ENCODE assay signal across 9 mouse cellular contexts in the genomic region with DNA sequence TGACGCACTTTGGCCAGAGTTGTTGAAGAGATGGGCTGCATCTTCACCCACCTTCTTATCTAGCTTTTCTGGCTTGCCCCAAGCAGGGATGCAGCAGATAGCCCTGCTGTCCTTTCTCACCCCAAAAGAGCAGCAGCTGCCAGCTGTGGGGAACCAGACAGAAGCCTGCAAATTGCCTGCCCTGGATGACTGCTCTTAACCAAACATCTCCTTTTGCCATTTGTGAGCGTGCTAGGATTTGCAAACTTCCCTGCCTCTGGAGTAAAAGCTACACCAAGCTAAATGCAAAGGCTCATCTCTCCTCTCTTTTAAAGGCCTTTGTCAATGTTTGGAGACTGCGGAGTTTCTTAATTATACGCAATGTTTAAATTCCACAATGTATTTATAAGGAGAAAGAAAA.
DNase-seq lines count a peak whose midpoint lies in the region; ATAC-seq and TF ChIP-seq lines count a peak whose summit lies in the region.
"Had no signal": no experiment of that assay in that cellular context is flagged by ENCODE, and none has a peak within 500 bp of the region (broad histone marks: within the 10 kb centered on the region; RNA-seq: fewer than 3 reads in every experiment).

No protein-coding gene starts in this region.

- peaks cover 20% of the 10 kb centered on the region for H3K27me3 ChIP-seq in midbrain, embryonic 10.5 days (ENCODE audit: low read depth, poor library complexity, severe bottlenecking)
- H3K27me3 ChIP-seq in midbrain, embryonic 16.5 days (ENCODE audit: control insufficient read depth, insufficient read depth, low read depth, low read length), result no peaks in the 10 kb centered on the region
- no peaks in the 10 kb centered on the region for H3K27me3 ChIP-seq in kidney, postnatal 0 days (ENCODE audit: insufficient read depth, low read length)
- H3K27me3 ChIP-seq in neural tube, embryonic 15.5 days (replicated peaks), result peaks cover 11% of the 10 kb centered on the region; the same call in 1 of the 2 replicates

- WGBS in midbrain, embryonic 10.5 days, result 52% methylated on average over 4 of the region's 4 CpGs
- 62% methylated on average over 4 of the region's 4 CpGs for WGBS in midbrain, embryonic 16.5 days
- WGBS in kidney, postnatal 0 days, result 44% methylated on average over 4 of the region's 4 CpGs
- WGBS in neural tube, embryonic 15.5 days, result 68% methylated on average over 4 of the region's 4 CpGs

- no peak for ATAC-seq in midbrain, embryonic 16.5 days
- ATAC-seq in kidney, postnatal 0 days (replicated peaks; ENCODE audit: low FRiP score, low read depth), result no peak
- ATAC-seq in neural tube, embryonic 15.5 days (ENCODE audit: low FRiP score), result no peak

- peak; percentile 4 for DNase-seq in embryo, embryonic 10 days (ENCODE audit: low spot score)
- no peak for DNase-seq in embryo, embryonic 9.5 days (ENCODE audit: extremely low spot score)
- DNase-seq in midbrain, embryonic 10.5 days (ENCODE audit: low spot score), result no peak
- no peak for DNase-seq in kidney, postnatal 0 days (ENCODE audit: low spot score)
- DNase-seq in frontal cortex, postnatal 25 days (ENCODE audit: low spot score in 2 of 2), result no peak
- DNase-seq in right cerebral cortex, postnatal 10 days (ENCODE audit: low spot score in 2 of 2), result no peak

- no peak overlapping the region for H3K9ac ChIP-seq in midbrain, embryonic 16.5 days (ENCODE audit: low read depth, low read length)
- peak overlapping the region; percentile 36; the same call in 1 of the 2 replicates for H3K9ac ChIP-seq in kidney, postnatal 0 days (ENCODE audit: low read depth, low read length)
- H3K9ac ChIP-seq in neural tube, embryonic 15.5 days (replicated peaks), result no peak overlapping the region

- peak overlapping the region; percentile 68 for H3K27ac ChIP-seq in midbrain, embryonic 10.5 days (replicated peaks)
- H3K27ac ChIP-seq in midbrain, embryonic 16.5 days (ENCODE audit: low read length), result no peak overlapping the region
- H3K27ac ChIP-seq in kidney, postnatal 0 days, result peak overlapping the region; percentile 94
- no peak overlapping the region for H3K27ac ChIP-seq in neural tube, embryonic 15.5 days (replicated peaks)

- no peak for TF ChIP-seq CTCF in kidney, postnatal 0 days (IDR thresholded peaks at IDR 0.05; ENCODE audit: low read depth)

- peaks cover 44% of the 10 kb centered on the region for H3K4me1 ChIP-seq in midbrain, embryonic 10.5 days
- H3K4me1 ChIP-seq in midbrain, embryonic 16.5 days (ENCODE audit: control insufficient read depth, insufficient read depth, low read length), result peaks cover 6% of the 10 kb centered on the region; the same call in 1 of the 2 replicates
- H3K4me1 ChIP-seq in kidney, postnatal 0 days (replicated peaks; ENCODE audit: insufficient read depth, low read length), result peaks cover 35% of the 10 kb centered on the region
- peaks cover 16% of the 10 kb centered on the region for H3K4me1 ChIP-seq in neural tube, embryonic 15.5 days

- H3K36me3 ChIP-seq in midbrain, embryonic 10.5 days, result no peaks in the 10 kb centered on the region
- H3K36me3 ChIP-seq in midbrain, embryonic 16.5 days (ENCODE audit: control insufficient read depth, insufficient read depth, low read length), result no peaks in the 10 kb centered on the region
- no peaks in the 10 kb centered on the region for H3K36me3 ChIP-seq in kidney, postnatal 0 days (ENCODE audit: insufficient read depth, low read length)
- H3K36me3 ChIP-seq in neural tube, embryonic 15.5 days, result no peaks in the 10 kb centered on the region

- H3K9me3 ChIP-seq in midbrain, embryonic 10.5 days (replicated peaks), result no peaks in the 10 kb centered on the region
- H3K9me3 ChIP-seq in midbrain, embryonic 16.5 days (replicated peaks; ENCODE audit: control insufficient read depth, low read length, poor library complexity, severe bottlenecking), result no peaks in the 10 kb centered on the region
- no peaks in the 10 kb centered on the region for H3K9me3 ChIP-seq in kidney, postnatal 0 days (replicated peaks; ENCODE audit: low read length)
- H3K9me3 ChIP-seq in neural tube, embryonic 15.5 days (replicated peaks), result no peaks in the 10 kb centered on the region

- peak overlapping the region; percentile 71 for H3K4me3 ChIP-seq in midbrain, embryonic 10.5 days
- no peak overlapping the region for H3K4me3 ChIP-seq in midbrain, embryonic 16.5 days (ENCODE audit: low read depth, low read length)
- peak overlapping the region; percentile 86 for H3K4me3 ChIP-seq in kidney, postnatal 0 days (replicated peaks; ENCODE audit: low read depth, low read length)
- H3K4me3 ChIP-seq in neural tube, embryonic 15.5 days (replicated peaks), result peak overlapping the region; percentile 66
- H3K4me3 ChIP-seq: megakaryocyte, embryonic 14.5 days had no signal

- no peak overlapping the region for H3K4me2 ChIP-seq in midbrain, embryonic 16.5 days (ENCODE audit: low read length)
- H3K4me2 ChIP-seq in kidney, postnatal 0 days (ENCODE audit: low read length), result peak overlapping the region; percentile 76
- H3K4me2 ChIP-seq in neural tube, embryonic 15.5 days, result peak overlapping the region; percentile 100

Comparison
In these comparisons a context has a peak if more than half of its experiments do, and no peak if none do; other contexts are left out.
1. H3K27ac ChIP-seq: peak in midbrain, embryonic 10.5 days (single experiment) and kidney, postnatal 0 days (single experiment); none in midbrain, embryonic 16.5 days (single experiment) and neural tube, embryonic 15.5 days (single experiment).